Mouse (Mus musculus) olfactory bulb, adult 2 months (tissue): Measurements from ENCODE around the gene Cfap44. TPM values are rescaled to one million over a fixed set of nuclear protein-coding genes. Genes with fewer than 3 reads are reported as not detected.

Experiments used
- H3K27ac ChIP-seq: fragments of 200-500 bp; 2 replicates; pipeline ENCODE4 v1.5.1; 2012; ENCODE audit warnings: low read depth, low read length; ENCODE audit not compliant: insufficient read depth
- H3K4me1 ChIP-seq: fragments of 200-500 bp; 2 replicates; pipeline ENCODE4 v1.6.1; 2012; ENCODE audit warnings: low read length; ENCODE audit not compliant: control insufficient read depth, insufficient read depth
- H3K4me3 ChIP-seq: fragments of 200-500 bp; 2 replicates; pipeline ENCODE4 v1.5.1; 2012; ENCODE audit warnings: mild to moderate bottlenecking, low read depth, low read length, moderate library complexity; ENCODE audit not compliant: insufficient read depth
- CTCF ChIP-seq: fragments of 200-500 bp; IDR thresholded peaks from 2 replicates; pipeline ENCODE4 v1.5.1; 2012; ENCODE audit warnings: low read depth, mild to moderate bottlenecking, low read length, moderate library complexity; ENCODE audit not compliant: insufficient read depth
- POLR2A ChIP-seq: fragments of 200-500 bp; IDR thresholded peaks from 2 replicates; pipeline ENCODE4 v1.6.1; 2012; ENCODE audit warnings: mild to moderate bottlenecking, low read depth, low read length, moderate library complexity; ENCODE audit not compliant: insufficient read depth
- WGBS: fragments of 180-500 bp; shearing (Covaris S2); methylation state at CpG from one replicate; pipeline ENCODE4 v1.1.7; 2018; 5-methylcytosine and 5-hydroxymethylcytosine counted together
- polyA plus RNA-seq: library from polyadenylated mRNA; stranded (reverse); fragments of >200 nt; gene quantifications from 2 replicates; pipeline ENCODE4 v1.2.4, GENCODE M21; 2012; ENCODE audit warnings: low replicate concordance; ENCODE audit not compliant: missing spikeins, insufficient read depth, insufficient read length

Cfap44 gene
- polyA plus RNA-seq, 1 experiment: not detected

DNA sequence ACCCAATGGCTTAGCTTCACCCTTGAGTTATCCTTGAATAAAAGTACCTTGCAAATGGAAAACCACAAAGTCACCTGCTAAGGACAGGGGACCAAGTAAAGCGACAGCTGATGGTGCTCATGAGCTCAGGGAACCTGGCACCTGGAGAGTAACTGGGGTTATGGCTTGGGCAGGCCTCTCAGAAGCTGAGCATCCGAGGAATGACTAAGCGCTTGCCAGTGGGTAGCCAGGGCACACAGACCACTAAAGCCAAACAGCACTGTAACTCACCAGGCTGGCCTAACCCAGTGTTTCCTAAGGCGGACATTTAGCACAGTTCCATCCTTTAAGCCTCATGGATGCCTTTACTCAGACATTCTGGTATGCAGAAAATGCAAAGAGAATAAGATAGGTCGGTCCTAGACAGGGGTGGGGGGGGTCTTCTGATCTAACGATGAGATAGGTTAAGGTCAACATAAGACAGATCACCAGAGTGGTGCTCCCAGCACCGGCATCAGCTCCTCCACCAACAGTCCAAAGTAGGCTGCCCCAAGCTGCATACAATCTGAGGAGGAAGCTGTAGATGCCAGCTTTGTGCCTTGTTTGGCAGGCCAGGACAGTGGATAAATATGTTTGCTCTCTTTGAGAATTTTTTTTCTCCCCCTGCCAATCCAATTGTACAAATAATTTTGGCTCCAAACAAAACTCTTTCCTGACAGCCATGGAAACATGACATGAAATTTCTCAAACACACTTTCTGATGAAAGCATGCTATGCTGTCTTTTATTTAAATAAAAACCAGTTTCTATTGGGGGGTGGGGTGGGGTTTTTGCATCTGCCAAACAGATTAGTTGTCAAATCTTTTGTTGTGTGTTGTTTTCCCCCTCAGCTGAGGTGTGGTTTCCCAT lies 115.1 kb downstream of the Cfap44 start:
- WGBS: 77% methylated on average over 7 of the region's 7 CpGs
- Histone ChIP-seq H3K4me1 (no peaks in the 10 kb centered on the region; the same call in 1 of the 2 replicates), H3K27ac (no peak overlapping the region), H3K4me3 (no peak overlapping the region)
- TF ChIP-seq POLR2A: no peak
- no peak for TF ChIP-seq CTCF

DNA sequence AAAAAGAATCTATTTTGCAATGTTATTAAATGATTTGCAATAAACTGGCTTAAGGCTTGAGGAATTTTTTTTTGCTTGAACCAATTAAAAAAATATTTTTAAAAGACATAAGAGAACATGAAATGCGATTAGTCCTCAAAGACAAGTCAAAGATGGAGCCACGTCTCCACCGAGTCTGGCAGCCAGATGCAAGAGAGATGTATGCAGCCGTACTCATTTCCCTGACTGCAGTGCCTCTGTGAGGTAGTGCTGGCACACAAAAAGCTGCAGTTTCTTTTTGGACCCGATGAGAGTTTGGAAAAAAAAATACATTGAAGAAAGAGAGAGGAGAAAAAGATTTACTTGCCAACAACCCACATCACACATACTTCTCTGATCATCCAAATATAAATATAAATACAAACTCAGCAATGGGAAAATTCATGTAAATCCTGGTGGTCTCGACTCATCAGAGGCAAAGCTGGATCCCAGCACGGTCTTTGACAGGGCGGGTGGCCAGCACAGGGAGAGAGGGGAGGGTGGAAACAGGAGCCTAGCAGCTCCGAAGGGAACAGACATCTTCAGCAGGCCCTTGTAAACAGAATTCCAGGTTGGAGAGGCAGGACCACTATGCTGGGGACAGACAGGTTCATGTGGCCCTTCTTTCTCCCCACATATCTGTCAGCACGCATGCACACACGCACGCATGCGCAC lies 116.1 kb downstream of the Cfap44 start:
- Histone ChIP-seq H3K4me3 (no peak overlapping the region), H3K4me1 (no peaks in the 10 kb centered on the region; the same call in 1 of the 2 replicates), H3K27ac (no peak overlapping the region)
- TF ChIP-seq CTCF (no peak), POLR2A (no peak)
- 58% methylated on average over 13 of the region's 13 CpGs for WGBS

DNA sequence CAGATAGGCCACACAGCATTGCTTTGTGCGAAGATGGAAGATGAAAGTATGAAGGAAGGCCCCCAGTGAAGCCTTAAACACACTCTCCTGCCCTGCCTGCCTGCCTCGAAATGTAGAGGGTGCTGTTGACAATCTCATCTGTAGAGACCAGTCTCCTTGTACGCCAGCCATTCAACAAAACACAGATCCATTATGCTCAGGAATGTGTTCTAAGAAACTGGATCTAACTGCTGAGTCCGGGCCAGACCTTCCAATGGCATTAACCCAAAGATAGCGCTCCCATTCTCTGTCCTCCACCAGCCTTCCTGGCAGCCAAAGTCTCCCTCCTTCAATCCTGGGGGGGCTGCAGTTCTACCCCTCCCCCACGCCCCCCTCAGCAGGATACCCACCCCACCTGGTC lies 121.9 kb downstream of the Cfap44 start:
- no peak overlapping the region for H3K4me3 ChIP-seq
- 47% methylated on average over 6 of the region's 6 CpGs for WGBS
- no peaks in the 10 kb centered on the region for H3K4me1 ChIP-seq
- no peak overlapping the region for H3K27ac ChIP-seq
- TF ChIP-seq POLR2A: no peak
- no peak for TF ChIP-seq CTCF

GRCm38 (mm10) chr16:44523595-44523994 lies 129.0 kb downstream of the Cfap44 start:
- Histone ChIP-seq H3K4me1 (peaks cover 4% of the 10 kb centered on the region; the same call in 1 of the 2 replicates), H3K4me3 (no peak overlapping the region), H3K27ac (no peak overlapping the region)
- WGBS: 85% methylated on average over 7 of the region's 7 CpGs
- TF ChIP-seq POLR2A: no peak
- no peak for TF ChIP-seq CTCF

GRCm38 (mm10) chr16:44526044-44526443 lies 131.4 kb downstream of the Cfap44 start:
- 97% methylated on average over 1 of the region's 1 CpGs for WGBS
- Histone ChIP-seq H3K4me3 (no peak overlapping the region), H3K4me1 (peaks cover 12% of the 10 kb centered on the region), H3K27ac (no peak overlapping the region)
- TF ChIP-seq CTCF: no peak
- no peak for TF ChIP-seq POLR2A

GRCm38 (mm10) chr16:44526689-44527088 lies 132.1 kb downstream of the Cfap44 start:
- no peak for TF ChIP-seq CTCF
- no peak for TF ChIP-seq POLR2A
- no peak overlapping the region for H3K4me3 ChIP-seq
- H3K27ac ChIP-seq: no peak overlapping the region
- 51% methylated on average over 12 of the region's 12 CpGs for WGBS
- H3K4me1 ChIP-seq: peaks cover 15% of the 10 kb centered on the region

- TF ChIP-seq CTCF (no peak), POLR2A (no peak)
- Histone ChIP-seq H3K4me3 (no peak overlapping the region), H3K4me1 (peaks cover 15% of the 10 kb centered on the region), H3K27ac (no peak overlapping the region)
- 48% methylated on average over 11 of the region's 11 CpGs for WGBS
Measured at GRCm38 (mm10) chr16:44527218-44527905, 132.8 kb downstream of the Cfap44 start.

- peaks cover 21% of the 10 kb centered on the region for H3K4me1 ChIP-seq
- TF ChIP-seq CTCF: no peak
- TF ChIP-seq POLR2A: no peak
- 89% methylated on average over 7 of the region's 7 CpGs for whole genome bisulfite sequencing
- no peak overlapping the region for H3K4me3 ChIP-seq
- H3K27ac ChIP-seq: no peak overlapping the region
Measured at GRCm38 (mm10) chr16:44528955-44529354, 134.4 kb downstream of the Cfap44 start.
